Mouse (Mus musculus) left cerebral cortex, adult 18-20 months (tissue): ENCODE results near the gene Zfp341. TPM values are rescaled to one million over a fixed set of nuclear protein-coding genes. Genes with fewer than 3 reads are reported as not detected.

Experiments
- DNase-seq, 2 experiments: peaks; one replicate each; pipeline ENCODE4 v3.0.0; 2021 to 2022; ENCODE audit warnings: low spot score in 2 of 2, mixed read lengths in 1 of 2
- total RNA-seq, 2 experiments: library from RNA; stranded (reverse); gene quantifications; 2 replicates each; pipeline ENCODE4 v1.2.3; 2021

Zfp341 gene
- total RNA-seq, 2 experiments from 2014 or later, result 11.0 to 11.4 TPM

- DNase-seq, result no peak
Observed at GRCm38 (mm10) chr2:154584931-154585601, 28.0 kb upstream of the Zfp341 start.

- no peak for DNase-seq
Observed at GRCm38 (mm10) chr2:154586405-154586804, 26.7 kb upstream of the Zfp341 start.

GRCm38 (mm10) chr2:154589051-154589450, 24.0 kb upstream of the Zfp341 start:
- no peak for DNase-seq

GRCm38 (mm10) chr2:154591239-154591638, 21.9 kb upstream of the Zfp341 start:
- DNase-seq, result no peak

- no peak for DNase-seq
Observed at GRCm38 (mm10) chr2:154593025-154593424, 20.1 kb upstream of the Zfp341 start.

- DNase-seq, result no peak
Observed at GRCm38 (mm10) chr2:154595775-154596174, 17.3 kb upstream of the Zfp341 start.

GRCm38 (mm10) chr2:154597399-154597798, 15.7 kb upstream of the Zfp341 start:
- DNase-seq, result no peak

- DNase-seq, result no peak
Observed at GRCm38 (mm10) chr2:154600586-154600985, 12.5 kb upstream of the Zfp341 start.

GRCm38 (mm10) chr2:154601324-154601723, 11.8 kb upstream of the Zfp341 start:
- DNase-seq, result no peak

GRCm38 (mm10) chr2:154603007-154603637, 10.0 kb upstream of the Zfp341 start:
- DNase-seq, result no peak

- DNase-seq, result peak; percentile 99 to 100
Observed at GRCm38 (mm10) chr2:154603638-154604153, 9.4 kb upstream of the Zfp341 start, which contains the start of gene Pxmp4. Pxmp4 (minus strand) TSS chr2:154603708.

GRCm38 (mm10) chr2:154604156-154604555, 8.9 kb upstream of the Zfp341 start:
- DNase-seq, result no peak

- no peak for DNase-seq
Observed at GRCm38 (mm10) chr2:154606965-154607364, 6.1 kb upstream of the Zfp341 start.

GRCm38 (mm10) chr2:154609050-154609767, 3.9 kb upstream of the Zfp341 start:
- DNase-seq, result no peak

- DNase-seq, result no peak
Observed at GRCm38 (mm10) chr2:154614841-154615576, 1.9 kb downstream of the Zfp341 start.

GRCm38 (mm10) chr2:154615674-154616073, 2.6 kb downstream of the Zfp341 start:
- no peak for DNase-seq

- DNase-seq, result no peak
Observed at GRCm38 (mm10) chr2:154617061-154617460, 4.0 kb downstream of the Zfp341 start.

- DNase-seq, result no peak
Observed at GRCm38 (mm10) chr2:154621684-154622083, 8.6 kb downstream of the Zfp341 start.

GRCm38 (mm10) chr2:154624137-154624536, 11.0 kb downstream of the Zfp341 start:
- no peak for DNase-seq

GRCm38 (mm10) chr2:154630531-154630930, 17.4 kb downstream of the Zfp341 start:
- no peak for DNase-seq

- DNase-seq, result no peak
Observed at GRCm38 (mm10) chr2:154632203-154632780, 19.2 kb downstream of the Zfp341 start.
